Mouse (Mus musculus) midbrain, embryonic 13.5 days (tissue): ENCODE data around the gene Elobl. TPM values are rescaled to one million over a fixed set of nuclear protein-coding genes. Genes with fewer than 3 reads are reported as not detected.

Experiments
- ATAC-seq: fragments of 200-750 bp; cut with Nextera tagmentation; 2 replicates; pipeline ENCODE4 v1.8.0; 2017; ENCODE audit warnings: mild to moderate bottlenecking, moderate TSS enrichment, moderate library complexity
- H3K27ac ChIP-seq: fragments of 300-500 bp; sonication (generic); 2 replicates; pipeline ENCODE4 v1.5.1; 2015; ENCODE audit warnings: inconsistent platforms, mild to moderate bottlenecking, moderate library complexity
- H3K27me3 ChIP-seq: fragments of 300-500 bp; sonication (generic); 2 replicates; pipeline ENCODE4 v1.6.1; 2015; ENCODE audit warnings: mild to moderate bottlenecking, inconsistent platforms
- H3K36me3 ChIP-seq: fragments of 300-500 bp; sonication (generic); 2 replicates; pipeline ENCODE4 v1.6.1; 2015; ENCODE audit warnings: mild to moderate bottlenecking, inconsistent platforms
- H3K4me1 ChIP-seq: fragments of 300-500 bp; sonication (generic); replicated peaks from 2 replicates; pipeline ENCODE4 v1.6.1; 2015; ENCODE audit warnings: inconsistent platforms
- H3K4me2 ChIP-seq: fragments of 300-500 bp; sonication (generic); replicated peaks from 2 replicates; pipeline ENCODE4 v1.6.1; 2015; ENCODE audit warnings: moderate library complexity, mild to moderate bottlenecking, inconsistent platforms
- H3K4me3 ChIP-seq: fragments of 300-500 bp; sonication (generic); replicated peaks from 2 replicates; pipeline ENCODE4 v1.5.1; 2015; ENCODE audit warnings: mild to moderate bottlenecking, inconsistent platforms
- H3K9ac ChIP-seq: fragments of 300-500 bp; sonication (generic); replicated peaks from 2 replicates; pipeline ENCODE4 v1.6.1; 2015; ENCODE audit warnings: mild to moderate bottlenecking, inconsistent platforms
- H3K9me3 ChIP-seq: fragments of 300-500 bp; sonication (generic); 2 replicates; pipeline ENCODE4 v1.6.1; 2016; ENCODE audit warnings: mild to moderate bottlenecking, inconsistent platforms
- WGBS: fragments of 180-500 bp; shearing (Covaris S2); methylation state at CpG from one replicate; pipeline ENCODE4 v1.1.7; 2015; 5-methylcytosine and 5-hydroxymethylcytosine counted together
- polyA plus RNA-seq: library from polyadenylated mRNA; unstranded; fragments of >200 nt; fragmentation: Nextera tagmentation; extraction: Ambion mirVana; gene quantifications from 2 replicates; pipeline ENCODE4 v1.2.1, GENCODE M21; 2015

Gene Elobl
- polyA plus RNA-seq, 1 experiment from 2014 or later: not detected

GRCm38 (mm10) chr11:88926566-88926965 is 40.2 kb downstream of the Elobl start:
- Histone ChIP-seq H3K36me3 (peaks cover 51% of the 10 kb centered on the region), H3K9me3 (no peaks in the 10 kb centered on the region), H3K27me3 (no peaks in the 10 kb centered on the region), H3K27ac (no peak overlapping the region), H3K9ac (no peak overlapping the region), H3K4me2 (no peak overlapping the region), H3K4me3 (no peak overlapping the region), H3K4me1 (no peaks in the 10 kb centered on the region)
- WGBS: 88% methylated on average over 5 of the region's 5 CpGs
- ATAC-seq: no peak

Other genes with a start within 250 kb of the Elobl start
- gene Msi2, start 248.4 kb downstream of the Elobl start, polyA plus RNA-seq: 38.5 and 41.0 TPM in 2 replicates
- 25.3 and 27.7 TPM in 2 replicates for gene Akap1, start 102.3 kb downstream of the Elobl start, polyA plus RNA-seq
- 26.7 and 27.8 TPM in 2 replicates for gene Scpep1, start 11.5 kb downstream of the Elobl start, polyA plus RNA-seq
- 28.1 and 29.3 TPM in 2 replicates for gene Coil, start 3.3 kb upstream of the Elobl start, polyA plus RNA-seq
- gene Trim25, start 32.4 kb upstream of the Elobl start, polyA plus RNA-seq: 3.4 and 3.5 TPM in 2 replicates
- 12.6 and 13.1 TPM in 2 replicates for gene Dgke, start 99.9 kb upstream of the Elobl start, polyA plus RNA-seq
- gene Gm525, start 106.9 kb upstream of the Elobl start, polyA plus RNA-seq: not detected in 2 replicates